Mouse (Mus musculus) heart, postnatal 0 days (tissue): ENCODE data around the gene Cars2.

Experiments used
- CTCF ChIP-seq: IDR thresholded peaks from 2 replicates; pipeline ENCODE4 v1.5.1; 2016; ENCODE audit warnings: antibody characterized with exemption, control low read depth, low read depth
- EP300 ChIP-seq: IDR thresholded peaks from 2 replicates; pipeline ENCODE4 v1.6.1; 2016; ENCODE audit warnings: antibody characterized with exemption, low read depth

DNA sequence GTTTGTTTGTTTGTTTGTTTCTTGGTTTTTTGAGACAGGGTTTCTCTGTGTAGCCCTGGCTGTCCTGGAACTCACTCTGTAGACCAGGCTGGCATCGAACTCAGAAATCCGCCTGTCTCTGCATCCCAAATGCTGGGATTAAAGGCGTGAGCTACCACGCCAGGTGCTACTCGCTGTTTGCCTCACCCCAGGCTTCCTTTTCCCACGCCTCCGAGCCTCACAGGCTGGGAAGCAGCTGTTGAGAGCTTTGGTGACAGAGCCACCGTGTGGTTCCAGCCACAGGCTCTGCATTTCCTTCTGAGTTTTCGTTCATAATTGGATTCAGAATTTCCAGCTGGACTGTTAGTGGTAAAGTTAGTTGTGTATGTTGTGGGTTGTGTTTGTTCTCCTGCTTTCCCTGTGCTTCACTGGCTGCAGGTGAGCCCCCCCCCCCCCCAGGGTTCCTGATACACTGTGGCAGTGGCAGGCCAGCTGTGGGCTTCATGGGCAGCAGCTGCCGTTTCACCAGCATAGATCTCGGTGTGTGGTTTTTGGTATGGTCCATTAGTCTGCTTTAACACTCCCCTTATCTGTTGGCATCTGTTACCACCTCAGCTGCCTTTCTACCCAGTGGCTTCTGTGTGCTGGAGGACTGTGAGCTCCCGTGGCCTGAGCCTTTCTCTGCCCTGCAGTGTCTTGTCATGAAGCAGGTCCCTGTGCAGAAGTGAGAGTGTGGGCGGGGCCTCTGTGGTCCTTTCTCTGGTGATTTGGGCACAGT lies 46.9 kb downstream of the Cars2 start:
- TF ChIP-seq CTCF (no peak), EP300 (no peak)
